Mouse (Mus musculus): Measurements from ENCODE around the gene Fam169b. TPM values are rescaled to one million over a fixed set of nuclear protein-coding genes. Genes with fewer than 3 reads are reported as not detected.
"Not testable (repeated sequence)": the region's sequence is repeated elsewhere in the genome, so short reads cannot be mapped to it uniquely, and the experiment has no call there.

The Fam169b gene
- polyA plus RNA-seq, 1 experiment from 2014 or later = 1.6 TPM

GRCm38 (mm10) chr7:68287582-68287981 lies 13.9 kb downstream of the Fam169b start:
- Histone ChIP-seq H3K36me3 (no peaks in the 10 kb centered on the region), H3K27me3 (no peaks in the 10 kb centered on the region), H3K9ac (replicated peaks) (no peak overlapping the region), H3K4me2 (no peak overlapping the region), H3K9me3 (no peaks in the 10 kb centered on the region), H3K27ac (no peak overlapping the region), H3K4me1 (replicated peaks) (peaks cover 19% of the 10 kb centered on the region), H3K4me3 (replicated peaks) (no peak overlapping the region)
- no peak for ATAC-seq (ENCODE audit: insufficient number of reproducible peaks, insufficient read depth, low FRiP score, low TSS enrichment, low read depth)
- WGBS = 92% methylated on average over 2 of the region's 2 CpGs

- H3K9me3 ChIP-seq; H3K27ac ChIP-seq; ATAC-seq (ENCODE audit: insufficient number of reproducible peaks, insufficient read depth, low FRiP score, low TSS enrichment, low read depth); H3K4me3 ChIP-seq (replicated peaks); H3K4me2 ChIP-seq; H3K9ac ChIP-seq (replicated peaks); H3K36me3 ChIP-seq; H3K27me3 ChIP-seq: not testable (repeated sequence)
- WGBS = 82% methylated on average over 4 of the region's 4 CpGs
- peaks cover 23% of the 10 kb centered on the region for H3K4me1 ChIP-seq (replicated peaks)
Measured at GRCm38 (mm10) chr7:68288000-68288399, 14.4 kb downstream of the Fam169b start.

- no peaks in the 10 kb centered on the region for H3K27me3 ChIP-seq
- H3K4me2 ChIP-seq = no peak overlapping the region
- ATAC-seq (ENCODE audit: insufficient number of reproducible peaks, insufficient read depth, low FRiP score, low TSS enrichment, low read depth) = no peak
- no peaks in the 10 kb centered on the region for H3K9me3 ChIP-seq
- H3K4me3 ChIP-seq (replicated peaks) = no peak overlapping the region
- peaks cover 33% of the 10 kb centered on the region for H3K4me1 ChIP-seq (replicated peaks)
- WGBS = 90% methylated on average over 8 of the region's 8 CpGs
- no peak overlapping the region for H3K27ac ChIP-seq
- H3K36me3 ChIP-seq = no peaks in the 10 kb centered on the region
- no peak overlapping the region for H3K9ac ChIP-seq (replicated peaks)
Measured at GRCm38 (mm10) chr7:68289081-68289480, 15.4 kb downstream of the Fam169b start.

GRCm38 (mm10) chr7:68291603-68292002 lies 18.0 kb downstream of the Fam169b start:
- H3K36me3 ChIP-seq = no peaks in the 10 kb centered on the region
- H3K27me3 ChIP-seq = no peaks in the 10 kb centered on the region
- H3K9me3 ChIP-seq = no peaks in the 10 kb centered on the region
- WGBS = 19% methylated on average over 1 of the region's 1 CpGs
- no peak overlapping the region for H3K27ac ChIP-seq
- H3K4me2 ChIP-seq = no peak overlapping the region
- no peak for ATAC-seq (ENCODE audit: insufficient number of reproducible peaks, insufficient read depth, low FRiP score, low TSS enrichment, low read depth)
- peaks cover 19% of the 10 kb centered on the region for H3K4me1 ChIP-seq (replicated peaks)
- no peak overlapping the region for H3K9ac ChIP-seq (replicated peaks)
- no peak overlapping the region for H3K4me3 ChIP-seq (replicated peaks)

- ATAC-seq (ENCODE audit: insufficient number of reproducible peaks, insufficient read depth, low FRiP score, low TSS enrichment, low read depth) = peak; percentile 67; the same call in 1 of the 2 replicates
Measured at GRCm38 (mm10) chr7:68293997-68294789, 20.6 kb downstream of the Fam169b start.

GRCm38 (mm10) chr7:68296487-68296886 lies 22.8 kb downstream of the Fam169b start:
- Histone ChIP-seq H3K4me1 (replicated peaks) (peaks cover 19% of the 10 kb centered on the region), H3K36me3 (no peaks in the 10 kb centered on the region), H3K27me3 (no peaks in the 10 kb centered on the region), H3K4me3 (replicated peaks) (no peak overlapping the region), H3K27ac (no peak overlapping the region), H3K9ac (replicated peaks) (no peak overlapping the region), H3K9me3 (no peaks in the 10 kb centered on the region), H3K4me2 (no peak overlapping the region)
- 91% methylated on average over 5 of the region's 5 CpGs for WGBS
- no peak for ATAC-seq (ENCODE audit: insufficient number of reproducible peaks, insufficient read depth, low FRiP score, low TSS enrichment, low read depth)

More at GRCm38 (mm10) chr7:68293997-68294789, 20.6 kb downstream of the Fam169b start:
- Histone ChIP-seq H3K36me3 (no peaks in the 10 kb centered on the region), H3K4me2 (peak overlapping the region; percentile 14), H3K9ac (replicated peaks) (no peak overlapping the region), H3K4me3 (replicated peaks) (no peak overlapping the region), H3K27me3 (no peaks in the 10 kb centered on the region), H3K27ac (peak overlapping the region; percentile 86), H3K4me1 (replicated peaks) (peaks cover 19% of the 10 kb centered on the region), H3K9me3 (no peaks in the 10 kb centered on the region)
- 32% methylated on average over 16 of the region's 16 CpGs for whole genome bisulfite sequencing

- Histone ChIP-seq H3K4me2 (no peak overlapping the region), H3K4me1 (replicated peaks) (peaks cover 21% of the 10 kb centered on the region), H3K27ac (no peak overlapping the region), H3K4me3 (replicated peaks) (no peak overlapping the region), H3K9me3 (no peaks in the 10 kb centered on the region), H3K36me3 (no peaks in the 10 kb centered on the region), H3K27me3 (no peaks in the 10 kb centered on the region), H3K9ac (replicated peaks) (no peak overlapping the region)
- ATAC-seq (ENCODE audit: insufficient number of reproducible peaks, insufficient read depth, low FRiP score, low TSS enrichment, low read depth) = no peak
- 87% methylated on average over 13 of the region's 13 CpGs for WGBS
Measured at GRCm38 (mm10) chr7:68298381-68299076, 24.9 kb downstream of the Fam169b start.

- Histone ChIP-seq H3K9me3 (no peaks in the 10 kb centered on the region), H3K27ac (no peak overlapping the region), H3K4me3 (replicated peaks) (no peak overlapping the region), H3K9ac (replicated peaks) (no peak overlapping the region), H3K27me3 (no peaks in the 10 kb centered on the region), H3K4me1 (replicated peaks) (peaks cover 28% of the 10 kb centered on the region), H3K36me3 (no peaks in the 10 kb centered on the region), H3K4me2 (no peak overlapping the region)
- ATAC-seq (ENCODE audit: insufficient number of reproducible peaks, insufficient read depth, low FRiP score, low TSS enrichment, low read depth) = no peak
- WGBS = 82% methylated on average over 7 of the region's 7 CpGs
Measured at GRCm38 (mm10) chr7:68301160-68301559, 27.5 kb downstream of the Fam169b start.

- Histone ChIP-seq H3K27ac (no peak overlapping the region), H3K4me3 (replicated peaks) (peak overlapping the region; percentile 16; the same call in 1 of the 2 replicates), H3K9ac (replicated peaks) (no peak overlapping the region), H3K4me2 (peak overlapping the region; percentile 45), H3K27me3 (no peaks in the 10 kb centered on the region), H3K9me3 (no peaks in the 10 kb centered on the region), H3K4me1 (replicated peaks) (peaks cover 40% of the 10 kb centered on the region), H3K36me3 (no peaks in the 10 kb centered on the region)
- ATAC-seq (ENCODE audit: insufficient number of reproducible peaks, insufficient read depth, low FRiP score, low TSS enrichment, low read depth) = peak; percentile 45; the same call in 1 of the 2 replicates
- 23% methylated on average over 18 of the region's 18 CpGs for WGBS
Measured at GRCm38 (mm10) chr7:68302586-68303433, 29.2 kb downstream of the Fam169b start.

GRCm38 (mm10) chr7:68303685-68304084 lies 30.0 kb downstream of the Fam169b start:
- Histone ChIP-seq H3K27ac (peak overlapping the region; percentile 72), H3K4me2 (peak overlapping the region; percentile 33), H3K4me3 (replicated peaks) (no peak overlapping the region), H3K4me1 (replicated peaks) (peaks cover 43% of the 10 kb centered on the region), H3K27me3 (no peaks in the 10 kb centered on the region), H3K9ac (replicated peaks) (no peak overlapping the region), H3K36me3 (no peaks in the 10 kb centered on the region), H3K9me3 (no peaks in the 10 kb centered on the region)
- peak; percentile 52; the same call in 1 of the 2 replicates for ATAC-seq (ENCODE audit: insufficient number of reproducible peaks, insufficient read depth, low FRiP score, low TSS enrichment, low read depth)
- 14% methylated on average over 6 of the region's 6 CpGs for WGBS

All from limb, embryonic 12.5 days (tissue).